ENCODE assay signal across 24 mouse cellular contexts in genomic region chr4:150352736-150353135, GRCm38 (mm10).
A peak's percentile ranks its signal among the peaks of the same experiment; 100 is the strongest.
DNase-seq lines count a peak whose midpoint lies in the region; ATAC-seq and TF ChIP-seq lines count a peak whose summit lies in the region.
"Had no signal": no experiment of that assay in that cellular context is flagged by ENCODE, and none has a peak within 500 bp of the region (broad histone marks: within the 10 kb centered on the region; RNA-seq: fewer than 3 reads in every experiment).

No protein-coding gene starts in this region.

- peaks cover 27% of the 10 kb centered on the region for H3K79me2 ChIP-seq in liver, adult 2 months (ENCODE audit: control insufficient read depth, insufficient read depth, low read length)
- peaks cover 79% of the 10 kb centered on the region for H3K79me2 ChIP-seq in myocyte (ENCODE audit: control insufficient read depth, insufficient read depth)

- H3K27me3 ChIP-seq in hindbrain, embryonic 15.5 days, result no peaks in the 10 kb centered on the region
- no peaks in the 10 kb centered on the region for H3K27me3 ChIP-seq in hindbrain, embryonic 13.5 days
- no peaks in the 10 kb centered on the region for H3K27me3 ChIP-seq in liver, adult 2 months (ENCODE audit: control insufficient read depth, insufficient read depth, low read length)
- no peaks in the 10 kb centered on the region for H3K27me3 ChIP-seq in liver, embryonic 11.5 days (replicated peaks; ENCODE audit: control insufficient read depth, insufficient read depth, low read length)
- H3K27me3 ChIP-seq in myocyte (ENCODE audit: control insufficient read depth, insufficient read depth, insufficient read length), result no peaks in the 10 kb centered on the region
- H3K27me3 ChIP-seq: embryonic facial prominence, embryonic 12.5 days; forebrain, embryonic 13.5 days; forebrain, embryonic 15.5 days; Patski had no signal

- H3K9me3 ChIP-seq in hindbrain, embryonic 15.5 days, result no peaks in the 10 kb centered on the region
- no peaks in the 10 kb centered on the region for H3K9me3 ChIP-seq in hindbrain, embryonic 13.5 days
- H3K9me3 ChIP-seq in liver, embryonic 11.5 days (ENCODE audit: control insufficient read depth, low read length), result no peaks in the 10 kb centered on the region
- H3K9me3 ChIP-seq: embryonic facial prominence, embryonic 10.5 days; embryonic facial prominence, embryonic 12.5 days; forebrain, embryonic 13.5 days; forebrain, embryonic 15.5 days; G1E had no signal

- ATAC-seq in hindbrain, embryonic 15.5 days (ENCODE audit: low FRiP score, low read depth), result no peak
- no peak for ATAC-seq in hindbrain, embryonic 13.5 days (ENCODE audit: low FRiP score)
- ATAC-seq in liver, embryonic 11.5 days (replicated peaks; ENCODE audit: low FRiP score), result no peak
- ATAC-seq: activated CD4-positive, CD25-positive, alpha-beta regulatory T cell, adult 4 months; forebrain, embryonic 13.5 days; forebrain, embryonic 15.5 days; forebrain, postnatal 0 days; Patski had no signal

- TF ChIP-seq CTCF in liver, adult 2 months (IDR thresholded peaks at IDR 0.05; ENCODE audit: low read depth, low read length), result no peak

- H3K4me3 ChIP-seq in hindbrain, embryonic 15.5 days, result no peak overlapping the region
- H3K4me3 ChIP-seq in hindbrain, embryonic 13.5 days, result no peak overlapping the region
- H3K4me3 ChIP-seq in liver, adult 2 months (ENCODE audit: insufficient read depth, low read depth, low read length), result no peak overlapping the region
- no peak overlapping the region for H3K4me3 ChIP-seq in liver, embryonic 11.5 days (ENCODE audit: low read depth, low read length)
- no peak overlapping the region for H3K4me3 ChIP-seq in myocyte
- H3K4me3 ChIP-seq: embryonic facial prominence, embryonic 10.5 days; embryonic facial prominence, embryonic 12.5 days; forebrain, embryonic 13.5 days; forebrain, embryonic 15.5 days had no signal

- TF ChIP-seq POLR2A in liver, adult 2 months (IDR thresholded peaks at IDR 0.05; ENCODE audit: extremely low read depth, insufficient read depth, low read length), result no peak
- no peak for TF ChIP-seq POLR2A in myocyte (IDR thresholded peaks at IDR 0.05; ENCODE audit: insufficient read length, low read depth)

- intact Hi-C loops in gastrocnemius, postnatal 14 days (cut with DNase I; ENCODE audit: low total_unique reads), result no loop called here

- 0 out of 2 replicates have a peak overlapping the region, but pooled peaks have one; percentile 25 for H3K27ac ChIP-seq in hindbrain, embryonic 15.5 days (replicated peaks)
- H3K27ac ChIP-seq in hindbrain, embryonic 13.5 days, result no peak overlapping the region
- no peak overlapping the region for H3K27ac ChIP-seq in liver, adult 2 months (replicated peaks; ENCODE audit: insufficient read depth, low read depth, low read length)
- H3K27ac ChIP-seq in liver, embryonic 11.5 days (ENCODE audit: low read depth, low read length), result no peak overlapping the region
- H3K27ac ChIP-seq: embryonic facial prominence, embryonic 10.5 days; embryonic facial prominence, embryonic 12.5 days; forebrain, embryonic 13.5 days; forebrain, embryonic 15.5 days had no signal

- peak; percentile 43 for DNase-seq in liver, adult 2 months (ENCODE audit: extremely low read depth, low read depth, low spot score)
- no peak for DNase-seq in liver, embryonic 11.5 days (ENCODE audit: low spot score)
- DNase-seq in MN1 (ENCODE audit: low spot score), result peak; percentile 89
- DNase-seq in lung, postnatal 14 days, result no peak
- no peak for DNase-seq in gastrocnemius, postnatal 14 days
- DNase-seq: adrenal gland, adult 8-10 months; adrenal gland, postnatal 14 days; adrenal gland, postnatal 36 days; cerebellum, adult 11-12 months; cerebellum, adult 2 months; cerebellum, adult 9-10 months; cerebellum, postnatal 10 days; cerebellum, postnatal 25 days; forebrain, postnatal 0 days had no signal

- H3K4me1 ChIP-seq in hindbrain, embryonic 15.5 days (replicated peaks), result peaks cover 30% of the 10 kb centered on the region
- H3K4me1 ChIP-seq in hindbrain, embryonic 13.5 days (replicated peaks), result peaks cover 44% of the 10 kb centered on the region
- peaks cover 12% of the 10 kb centered on the region; the same call in 1 of the 2 replicates for H3K4me1 ChIP-seq in liver, adult 2 months (ENCODE audit: control insufficient read depth, insufficient read depth, low read length)
- peaks cover 7% of the 10 kb centered on the region for H3K4me1 ChIP-seq in liver, embryonic 11.5 days (replicated peaks; ENCODE audit: control insufficient read depth, insufficient read depth, low read length)
- H3K4me1 ChIP-seq: embryonic facial prominence, embryonic 12.5 days had no signal

- WGBS in hindbrain, embryonic 15.5 days, result 85% methylated on average over 2 of the region's 2 CpGs
- 93% methylated on average over 2 of the region's 2 CpGs for WGBS in hindbrain, embryonic 13.5 days
- 53% methylated on average over 2 of the region's 2 CpGs for WGBS in liver, adult 2 months
- 91% methylated on average over 2 of the region's 2 CpGs for WGBS in liver, embryonic 11.5 days

- H3K4me2 ChIP-seq in hindbrain, embryonic 15.5 days, result no peak overlapping the region
- no peak overlapping the region for H3K4me2 ChIP-seq in hindbrain, embryonic 13.5 days
- no peak overlapping the region for H3K4me2 ChIP-seq in liver, embryonic 11.5 days
- H3K4me2 ChIP-seq in myocyte (ENCODE audit: low read depth), result peak overlapping the region; percentile 29
- H3K4me2 ChIP-seq: embryonic facial prominence, embryonic 12.5 days; forebrain, embryonic 13.5 days; forebrain, embryonic 15.5 days had no signal

- H3ac ChIP-seq in myocyte (ENCODE audit: control insufficient read depth, insufficient read length), result no peak overlapping the region

- H3K9ac ChIP-seq in hindbrain, embryonic 15.5 days, result no peak overlapping the region
- H3K9ac ChIP-seq in hindbrain, embryonic 13.5 days, result no peak overlapping the region
- H3K9ac ChIP-seq in liver, adult 2 months (ENCODE audit: low read depth, low read length), result no peak overlapping the region
- no peak overlapping the region for H3K9ac ChIP-seq in liver, embryonic 11.5 days (ENCODE audit: low read depth, low read length)
- H3K9ac ChIP-seq: embryonic facial prominence, embryonic 12.5 days; forebrain, embryonic 13.5 days; forebrain, embryonic 15.5 days; forebrain, postnatal 0 days had no signal

- no peaks in the 10 kb centered on the region for H3K36me3 ChIP-seq in hindbrain, embryonic 15.5 days
- no peaks in the 10 kb centered on the region for H3K36me3 ChIP-seq in hindbrain, embryonic 13.5 days
- no peaks in the 10 kb centered on the region for H3K36me3 ChIP-seq in liver, adult 2 months (ENCODE audit: control insufficient read depth, insufficient read depth, low read length)
- no peaks in the 10 kb centered on the region for H3K36me3 ChIP-seq in liver, embryonic 11.5 days (ENCODE audit: control insufficient read depth, insufficient read depth, low read length)
- H3K36me3 ChIP-seq in myocyte (ENCODE audit: control insufficient read depth, insufficient read depth), result no peaks in the 10 kb centered on the region
- H3K36me3 ChIP-seq: embryonic facial prominence, embryonic 12.5 days; forebrain, embryonic 15.5 days had no signal

TF ChIP-seq in myocyte, 11 proteins besides CTCF, POLR2A, EP300 and RAD21:
- TF ChIP-seq MAX (IDR thresholded peaks at IDR 0.05; ENCODE audit: low read depth), result no peak
- 0 out of 2 replicates have a peak, but pooled peaks have one; percentile 8 for TF ChIP-seq CEBPB (IDR thresholded peaks at IDR 0.05; ENCODE audit: insufficient read depth, poor library complexity, severe bottlenecking)

Comparison
In these comparisons a context has a peak if more than half of its experiments do, and no peak if none do; other contexts are left out.
1. DNase-seq: peak in liver, adult 2 months (single experiment) and MN1 (single experiment); none in liver, embryonic 11.5 days (single experiment), lung, postnatal 14 days (single experiment) and gastrocnemius, postnatal 14 days (single experiment).